Mouse (Mus musculus): Measurements from ENCODE around the gene Cenpt.

DNA sequence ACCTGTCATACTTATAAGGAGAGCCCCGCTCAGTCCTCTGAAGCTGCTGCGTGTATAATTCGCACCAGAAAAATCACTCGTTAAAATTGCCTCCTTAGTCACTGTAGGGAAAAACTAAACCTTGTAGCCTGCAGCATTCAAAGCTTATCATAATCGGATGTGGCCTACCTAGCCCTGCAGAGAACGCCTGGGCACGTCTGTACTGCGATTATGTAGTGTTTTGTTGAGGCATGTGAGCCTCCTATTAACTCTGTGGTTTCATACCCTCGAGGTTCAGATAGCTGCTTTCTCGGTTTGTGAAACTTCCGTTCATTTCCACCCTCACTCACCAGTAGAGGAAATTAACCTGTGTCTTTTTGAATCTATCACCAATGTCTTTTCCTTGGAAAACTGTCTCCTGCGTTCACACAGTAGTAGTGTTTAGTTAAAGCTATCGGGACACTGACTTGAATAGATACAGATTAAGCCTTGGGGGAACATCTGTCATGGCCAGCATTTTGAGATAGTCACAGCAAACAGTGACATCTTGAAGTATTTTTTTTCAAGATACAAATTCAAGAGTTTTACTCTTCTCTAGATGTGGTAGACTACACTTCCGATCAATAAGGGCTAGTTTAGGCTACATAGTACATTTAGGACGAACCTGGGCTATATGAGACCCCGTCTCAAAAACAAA, 48.0 kb upstream of the Cenpt start:
- TF ChIP-seq CTCF (conservative IDR thresholded peaks at IDR 0.05; ENCODE audit: insufficient read depth, insufficient read length, low read depth, low read length) (no peak), POLR2A (IDR thresholded peaks at IDR 0.05; ENCODE audit: low read depth, low read length) (no peak)

All from kidney, adult 2 months (tissue).